Mouse (Mus musculus) lung, postnatal 0 days (tissue): ENCODE measurements around the gene Armc9.

ENCODE experiments used
- CTCF ChIP-seq: IDR thresholded peaks from 2 replicates; pipeline ENCODE4 v1.5.1; 2016; ENCODE audit warnings: antibody characterized with exemption, mild to moderate bottlenecking
- EP300 ChIP-seq: IDR thresholded peaks from 2 replicates; pipeline ENCODE4 v1.6.1; 2016; ENCODE audit warnings: antibody characterized with exemption, mild to moderate bottlenecking, control low read depth

DNA sequence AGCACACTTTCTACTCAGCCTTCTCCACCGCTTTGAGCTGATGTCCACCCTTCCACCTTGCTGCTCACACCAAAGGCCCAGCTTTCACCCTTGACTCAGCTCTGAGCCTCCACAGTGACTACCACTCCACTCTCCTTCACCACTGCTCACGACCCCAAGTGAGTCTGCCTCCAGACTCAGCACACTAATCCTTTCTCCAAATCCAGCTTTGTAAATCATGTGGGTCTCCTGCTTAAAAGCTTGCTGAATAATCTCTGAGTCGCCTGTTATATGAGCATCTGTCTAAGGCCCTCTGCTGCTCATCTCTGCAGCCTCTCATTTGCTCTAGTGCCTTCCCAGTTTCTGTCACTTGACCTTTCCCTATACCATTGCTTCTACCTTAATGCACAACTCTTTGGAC, 13.5 kb upstream of the Armc9 start:
- TF ChIP-seq EP300 (no peak), CTCF (no peak)
